Mouse (Mus musculus) kidney, embryonic 14.5 days (tissue): ENCODE results near the gene Cadm1. TPM values are rescaled to one million over a fixed set of nuclear protein-coding genes. Genes with fewer than 3 reads are reported as not detected.

Source experiments
- ATAC-seq: fragments of 200-750 bp; cut with Nextera tagmentation; 2 replicates; pipeline ENCODE4 v1.8.0; 2017; ENCODE audit warnings: moderate number of reproducible peaks, mild to moderate bottlenecking, moderate TSS enrichment, moderate library complexity; ENCODE audit not compliant: low FRiP score, low TSS enrichment
- H3K27ac ChIP-seq: fragments of 300-500 bp; sonication (generic); 2 replicates; pipeline ENCODE4 v1.5.1; 2014; ENCODE audit warnings: low read depth, mild to moderate bottlenecking, low read length, moderate library complexity, mixed read lengths
- H3K27me3 ChIP-seq: fragments of 300-500 bp; sonication (generic); 2 replicates; pipeline ENCODE4 v1.6.1; 2014; ENCODE audit warnings: mild to moderate bottlenecking, low read length; ENCODE audit not compliant: control insufficient read depth, insufficient read depth
- H3K36me3 ChIP-seq: fragments of 300-500 bp; sonication (generic); 2 replicates; pipeline ENCODE4 v1.6.1; 2014; ENCODE audit warnings: low read length, mixed read lengths; ENCODE audit not compliant: control insufficient read depth, insufficient read depth
- H3K4me1 ChIP-seq: fragments of 300-500 bp; sonication (generic); 2 replicates; pipeline ENCODE4 v1.6.1; 2014; ENCODE audit warnings: low read length, mixed read lengths; ENCODE audit not compliant: control insufficient read depth, insufficient read depth
- H3K4me2 ChIP-seq: fragments of 300-500 bp; sonication (generic); replicated peaks from 2 replicates; pipeline ENCODE4 v1.6.1; 2014; ENCODE audit warnings: low read depth, mild to moderate bottlenecking, low read length
- H3K4me3 ChIP-seq: fragments of 300-500 bp; sonication (generic); 2 replicates; pipeline ENCODE4 v1.5.1; 2014; ENCODE audit warnings: mild to moderate bottlenecking, low read length
- H3K9ac ChIP-seq: fragments of 300-500 bp; sonication (generic); 2 replicates; pipeline ENCODE4 v1.6.1; 2014; ENCODE audit warnings: low read depth, mild to moderate bottlenecking, low read length, moderate library complexity
- H3K9me3 ChIP-seq: fragments of 300-500 bp; sonication (generic); 2 replicates; pipeline ENCODE4 v1.6.1; 2016; ENCODE audit warnings: low read length; ENCODE audit not compliant: control insufficient read depth
- WGBS: fragments of 180-500 bp; shearing (Covaris S2); extraction: QIAGEN DNeasy Blood & Tissue Kit; methylation state at CpG from one replicate; pipeline ENCODE4 v1.1.7; 2014; 5-methylcytosine and 5-hydroxymethylcytosine counted together
- polyA plus RNA-seq: library from polyadenylated mRNA; unstranded; fragments of >200 nt; fragmentation: Nextera tagmentation; extraction: Ambion mirVana; gene quantifications from 2 replicates; pipeline ENCODE4 v1.2.1, GENCODE M21; 2014

Cadm1 gene
- polyA plus RNA-seq, 1 experiment from 2014 or later, result 92.1 TPM

GRCm38 (mm10) chr9:47624565-47625520, 94.9 kb downstream of the Cadm1 start:
- H3K4me2 ChIP-seq, result 0 out of 2 replicates have a peak overlapping the region, but pooled peaks have one; percentile 6
- H3K4me1 ChIP-seq, result peaks cover 26% of the 10 kb centered on the region
- H3K27me3 ChIP-seq, result no peaks in the 10 kb centered on the region
- no peaks in the 10 kb centered on the region for H3K9me3 ChIP-seq
- 68% methylated on average over 17 of the region's 17 CpGs for WGBS
- H3K4me3 ChIP-seq, result no peak overlapping the region
- ATAC-seq, result peak; percentile 77
- peak overlapping the region; percentile 65; the same call in 1 of the 2 replicates for H3K27ac ChIP-seq
- no peaks in the 10 kb centered on the region for H3K36me3 ChIP-seq
- no peak overlapping the region for H3K9ac ChIP-seq

DNA sequence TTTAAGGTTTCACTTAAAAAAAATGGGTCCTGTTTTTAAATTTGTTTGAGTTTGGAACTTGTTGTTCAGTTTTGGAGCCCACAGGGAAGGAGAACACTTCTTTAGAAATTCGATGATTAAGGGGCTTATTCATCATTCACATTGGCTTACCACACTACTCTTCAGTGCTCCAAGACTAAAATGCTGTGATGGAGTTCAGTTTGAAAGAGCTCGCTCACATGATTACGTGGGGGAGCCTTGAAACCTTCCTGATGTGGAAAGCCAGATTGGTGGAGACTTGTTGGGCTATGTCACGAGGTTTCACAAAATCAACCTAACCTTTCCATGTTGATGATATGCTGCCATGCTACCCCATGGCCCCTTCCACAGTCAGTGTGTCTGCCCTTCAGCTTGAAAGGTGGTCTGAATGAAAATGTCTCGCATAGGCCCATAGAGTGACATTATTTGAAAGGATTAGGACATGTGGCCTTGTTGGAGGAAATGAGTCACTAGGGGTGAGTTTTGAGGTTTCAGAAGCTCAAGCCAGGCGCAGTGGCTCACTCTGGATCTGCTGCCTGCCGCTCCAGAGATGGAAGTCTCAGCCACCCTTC, 95.7 kb downstream of the Cadm1 start:
- no peaks in the 10 kb centered on the region for H3K36me3 ChIP-seq
- H3K27ac ChIP-seq, result peak overlapping the region; percentile 70
- WGBS, result 59% methylated on average over 7 of the region's 7 CpGs
- H3K9me3 ChIP-seq, result no peaks in the 10 kb centered on the region
- ATAC-seq, result peak; percentile 23; the same call in 1 of the 2 replicates
- H3K4me2 ChIP-seq, result no peak overlapping the region
- no peak overlapping the region for H3K4me3 ChIP-seq
- no peak overlapping the region for H3K9ac ChIP-seq
- no peaks in the 10 kb centered on the region for H3K27me3 ChIP-seq
- peaks cover 26% of the 10 kb centered on the region for H3K4me1 ChIP-seq

DNA sequence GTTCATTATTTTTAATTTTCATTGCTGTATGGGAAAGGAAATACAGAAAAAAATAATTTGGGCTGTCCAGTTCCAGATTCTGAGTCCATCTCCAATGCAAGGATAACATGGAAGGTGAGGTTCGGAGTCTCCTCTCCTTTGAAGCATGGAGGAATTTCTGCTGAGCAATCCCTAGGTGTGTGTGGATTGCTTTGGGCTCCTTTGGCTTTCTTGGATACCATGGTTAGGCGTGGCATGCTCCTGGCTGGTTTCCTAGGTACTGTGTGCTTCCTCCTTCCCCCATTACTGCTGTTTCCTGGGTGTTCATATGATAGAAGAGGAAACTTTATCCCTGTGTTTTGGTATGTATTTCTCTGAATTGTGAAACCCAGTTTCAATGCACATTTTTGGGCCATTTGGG, 98.0 kb downstream of the Cadm1 start:
- H3K9me3 ChIP-seq, result no peaks in the 10 kb centered on the region
- no peak overlapping the region for H3K4me3 ChIP-seq
- H3K27ac ChIP-seq, result no peak overlapping the region
- H3K9ac ChIP-seq, result no peak overlapping the region
- H3K4me2 ChIP-seq, result no peak overlapping the region
- no peaks in the 10 kb centered on the region for H3K27me3 ChIP-seq
- no peaks in the 10 kb centered on the region for H3K36me3 ChIP-seq
- ATAC-seq, result no peak
- WGBS, result 85% methylated on average over 2 of the region's 2 CpGs
- H3K4me1 ChIP-seq, result peaks cover 16% of the 10 kb centered on the region

DNA sequence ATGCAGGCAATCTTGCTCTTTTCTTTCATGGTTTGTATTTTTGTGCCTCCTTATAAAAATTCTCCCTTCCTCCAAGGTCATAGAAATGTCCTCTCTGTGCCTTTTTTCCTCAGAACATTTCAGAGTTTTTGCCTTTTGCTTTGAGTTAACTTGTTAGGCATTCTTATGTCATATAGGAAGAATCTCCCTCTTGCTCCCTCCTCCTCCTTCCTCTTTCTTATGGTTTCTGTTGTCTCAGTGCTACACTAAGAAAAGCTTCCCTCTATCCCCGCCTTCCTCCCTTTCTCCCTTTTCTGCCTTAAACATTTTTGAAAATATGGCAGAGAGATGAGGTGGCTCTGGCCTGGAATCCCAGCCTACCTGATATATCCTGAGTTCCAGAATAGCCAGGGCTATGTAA, 98.6 kb downstream of the Cadm1 start:
- Histone ChIP-seq H3K4me2 (no peak overlapping the region), H3K27ac (no peak overlapping the region), H3K36me3 (no peaks in the 10 kb centered on the region), H3K4me3 (no peak overlapping the region), H3K4me1 (peaks cover 11% of the 10 kb centered on the region), H3K9ac (no peak overlapping the region), H3K27me3 (no peaks in the 10 kb centered on the region), H3K9me3 (no peaks in the 10 kb centered on the region)
- 77% methylated on average over 1 of the region's 1 CpGs for WGBS
- no peak for ATAC-seq

DNA sequence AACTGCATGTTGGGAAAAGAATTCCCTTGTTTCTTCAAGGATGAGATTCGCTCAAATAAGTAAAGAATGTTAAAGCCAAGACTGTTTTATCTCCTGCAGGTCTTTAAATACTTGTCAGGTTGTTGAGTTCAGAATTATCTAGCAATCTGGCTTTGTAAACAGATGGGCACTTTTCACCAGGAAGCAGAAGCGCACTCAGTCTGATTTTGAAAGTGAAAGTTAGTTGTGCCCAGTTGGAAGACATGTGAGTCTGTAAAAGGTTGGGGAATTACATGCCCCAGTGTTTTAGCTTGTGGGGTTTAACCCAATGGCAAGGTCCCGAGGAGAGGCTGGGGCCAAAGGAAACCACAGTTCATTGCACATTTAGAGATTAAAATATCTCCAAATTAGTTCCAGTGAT, 104.7 kb downstream of the Cadm1 start:
- no peak overlapping the region for H3K27ac ChIP-seq
- WGBS, result 81% methylated on average over 3 of the region's 3 CpGs
- no peaks in the 10 kb centered on the region for H3K27me3 ChIP-seq
- H3K36me3 ChIP-seq, result no peaks in the 10 kb centered on the region
- no peak overlapping the region for H3K4me3 ChIP-seq
- H3K4me1 ChIP-seq, result peaks cover 4% of the 10 kb centered on the region; the same call in 1 of the 2 replicates
- no peak overlapping the region for H3K4me2 ChIP-seq
- no peak for ATAC-seq
- no peaks in the 10 kb centered on the region for H3K9me3 ChIP-seq
- H3K9ac ChIP-seq, result no peak overlapping the region

DNA sequence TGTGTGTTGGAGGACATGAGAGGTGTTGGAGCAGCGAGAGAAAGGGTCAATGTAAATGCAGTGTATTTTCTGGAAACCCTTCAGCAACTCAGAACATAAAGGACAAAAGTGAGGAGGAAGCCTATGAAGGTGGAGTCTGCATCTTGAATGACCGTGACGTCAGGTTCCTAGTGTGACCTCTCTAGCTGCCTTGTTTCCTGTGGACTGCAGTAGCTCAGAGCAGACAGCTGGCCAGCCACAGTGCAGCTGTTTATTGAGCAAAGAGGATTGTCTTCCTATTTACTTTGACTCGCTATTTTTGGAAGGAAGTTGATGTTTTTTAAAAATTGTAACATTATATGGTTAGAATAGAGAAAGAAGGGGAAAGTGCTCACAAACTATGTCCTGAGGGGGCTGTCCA, 112.7 kb downstream of the Cadm1 start:
- no peak overlapping the region for H3K4me3 ChIP-seq
- H3K27ac ChIP-seq, result no peak overlapping the region
- peak; percentile 62; the same call in 1 of the 2 replicates for ATAC-seq
- no peak overlapping the region for H3K9ac ChIP-seq
- H3K9me3 ChIP-seq, result no peaks in the 10 kb centered on the region
- WGBS, result 28% methylated on average over 4 of the region's 4 CpGs
- H3K4me2 ChIP-seq, result no peak overlapping the region
- H3K27me3 ChIP-seq, result no peaks in the 10 kb centered on the region
- H3K36me3 ChIP-seq, result no peaks in the 10 kb centered on the region
- peaks cover 14% of the 10 kb centered on the region for H3K4me1 ChIP-seq

GRCm38 (mm10) chr9:47645056-47645455, 115.1 kb downstream of the Cadm1 start:
- Histone ChIP-seq H3K9ac (no peak overlapping the region), H3K27ac (no peak overlapping the region), H3K27me3 (no peaks in the 10 kb centered on the region), H3K4me1 (peaks cover 10% of the 10 kb centered on the region), H3K4me3 (no peak overlapping the region), H3K36me3 (no peaks in the 10 kb centered on the region), H3K4me2 (no peak overlapping the region), H3K9me3 (no peaks in the 10 kb centered on the region)
- WGBS, result 72% methylated on average over 2 of the region's 2 CpGs
- no peak for ATAC-seq

DNA sequence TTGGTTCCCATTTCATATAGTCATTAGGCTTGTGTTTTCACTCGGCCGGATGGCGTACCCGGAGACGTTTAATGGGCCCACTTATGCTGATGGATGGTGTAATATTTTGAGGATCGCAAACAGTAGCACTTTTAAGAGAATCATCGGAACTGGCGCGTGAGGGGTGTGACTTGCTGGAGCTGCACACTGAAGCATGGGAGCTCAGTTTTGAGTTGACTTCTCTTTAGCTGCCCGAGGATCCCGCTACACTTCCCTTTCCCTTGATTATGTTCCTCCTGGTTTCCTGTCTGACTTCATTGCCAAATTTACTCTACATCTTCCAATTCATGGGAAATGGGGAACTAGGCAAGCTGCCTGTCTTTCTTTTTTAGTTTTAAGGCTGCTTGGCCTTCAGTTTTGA, 121.5 kb downstream of the Cadm1 start:
- Histone ChIP-seq H3K4me2 (no peak overlapping the region), H3K4me3 (no peak overlapping the region), H3K4me1 (peaks cover 3% of the 10 kb centered on the region; the same call in 1 of the 2 replicates), H3K27ac (no peak overlapping the region), H3K9ac (no peak overlapping the region), H3K36me3 (no peaks in the 10 kb centered on the region), H3K27me3 (no peaks in the 10 kb centered on the region), H3K9me3 (no peaks in the 10 kb centered on the region)
- no peak for ATAC-seq
- 80% methylated on average over 11 of the region's 11 CpGs for WGBS

DNA sequence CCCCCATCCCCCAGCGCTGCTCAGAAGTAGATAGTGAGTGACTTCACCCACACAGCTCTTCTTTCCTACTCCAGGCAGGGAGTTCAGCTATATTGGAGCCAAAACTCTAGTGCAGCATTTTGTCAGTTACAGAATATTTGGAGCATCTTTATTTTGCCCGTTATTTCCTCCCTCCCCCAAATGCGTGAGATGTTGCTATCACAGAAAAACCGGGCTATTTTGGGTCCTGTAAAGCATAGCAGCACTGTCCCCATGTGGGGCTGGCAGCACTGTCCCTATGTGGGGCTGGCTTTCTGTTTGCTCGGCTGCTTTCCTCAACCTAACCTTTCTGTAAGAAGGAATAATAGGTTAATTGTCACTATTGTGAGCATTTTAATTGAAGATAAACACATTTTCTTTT, 122.2 kb downstream of the Cadm1 start:
- peaks cover 3% of the 10 kb centered on the region; the same call in 1 of the 2 replicates for H3K4me1 ChIP-seq
- no peak overlapping the region for H3K9ac ChIP-seq
- no peaks in the 10 kb centered on the region for H3K27me3 ChIP-seq
- no peak overlapping the region for H3K27ac ChIP-seq
- no peak for ATAC-seq
- no peak overlapping the region for H3K4me2 ChIP-seq
- WGBS, result 89% methylated on average over 5 of the region's 5 CpGs
- no peaks in the 10 kb centered on the region for H3K36me3 ChIP-seq
- no peak overlapping the region for H3K4me3 ChIP-seq
- H3K9me3 ChIP-seq, result no peaks in the 10 kb centered on the region
